Mouse (Mus musculus) kidney, postnatal 0 days (tissue): Measurements from ENCODE around the gene Med15. TPM values are rescaled to one million over a fixed set of nuclear protein-coding genes. Genes with fewer than 3 reads are reported as not detected.

ENCODE experiments used
- ATAC-seq: fragments of 200-750 bp; cut with Nextera tagmentation; replicated peaks from 2 replicates; pipeline ENCODE4 v1.8.0; 2017; ENCODE audit warnings: low read depth, moderate number of reproducible peaks, moderate TSS enrichment, moderate library complexity; ENCODE audit not compliant: low FRiP score
- DNase-seq: peaks from one replicate; pipeline ENCODE4 v3.0.0-alpha.2; 2016; ENCODE audit warnings: low spot score
- H3K27ac ChIP-seq: fragments of 300-500 bp; sonication (generic); 2 replicates; pipeline ENCODE4 v1.5.1; 2014; ENCODE audit warnings: mild to moderate bottlenecking
- H3K27me3 ChIP-seq: fragments of 300-500 bp; sonication (generic); 2 replicates; pipeline ENCODE4 v1.6.1; 2014; ENCODE audit warnings: low read length, mixed read lengths; ENCODE audit not compliant: insufficient read depth
- H3K36me3 ChIP-seq: fragments of 300-500 bp; sonication (generic); 2 replicates; pipeline ENCODE4 v1.6.1; 2014; ENCODE audit warnings: low read length, mixed read lengths; ENCODE audit not compliant: insufficient read depth
- H3K4me1 ChIP-seq: fragments of 300-500 bp; sonication (generic); replicated peaks from 2 replicates; pipeline ENCODE4 v1.6.1; 2014; ENCODE audit warnings: antibody characterized with exemption, low read length, mixed read lengths; ENCODE audit not compliant: insufficient read depth
- H3K4me2 ChIP-seq: fragments of 300-500 bp; sonication (generic); 2 replicates; pipeline ENCODE4 v1.6.1; 2014; ENCODE audit warnings: mild to moderate bottlenecking, low read length, moderate library complexity, mixed read lengths
- H3K4me3 ChIP-seq: fragments of 300-500 bp; sonication (generic); replicated peaks from 2 replicates; pipeline ENCODE4 v1.5.1; 2014; ENCODE audit warnings: low read depth, low read length
- H3K9ac ChIP-seq: fragments of 300-500 bp; sonication (generic); 2 replicates; pipeline ENCODE4 v1.6.1; 2014; ENCODE audit warnings: low read depth, low read length
- H3K9me3 ChIP-seq: fragments of 300-500 bp; sonication (generic); replicated peaks from 2 replicates; pipeline ENCODE4 v1.6.1; 2016; ENCODE audit warnings: low read length, inconsistent platforms, mixed read lengths
- CTCF ChIP-seq: IDR thresholded peaks from 2 replicates; pipeline ENCODE4 v1.5.1; 2016; ENCODE audit warnings: antibody characterized with exemption, low read depth, mild to moderate bottlenecking, moderate library complexity
- WGBS: fragments of 180-500 bp; shearing (Covaris S2); extraction: QIAGEN DNeasy Blood & Tissue Kit; methylation state at CpG from one replicate; pipeline ENCODE4 v1.1.7; 2014; 5-methylcytosine and 5-hydroxymethylcytosine counted together
- polyA plus RNA-seq: library from polyadenylated mRNA; unstranded; fragments of >200 nt; fragmentation: Nextera tagmentation; extraction: Ambion mirVana; gene quantifications from 2 replicates; pipeline ENCODE4 v1.2.1, GENCODE M21; 2015

The Med15 gene
- polyA plus RNA-seq, 1 experiment from 2014 or later, result 29.4 TPM

DNA sequence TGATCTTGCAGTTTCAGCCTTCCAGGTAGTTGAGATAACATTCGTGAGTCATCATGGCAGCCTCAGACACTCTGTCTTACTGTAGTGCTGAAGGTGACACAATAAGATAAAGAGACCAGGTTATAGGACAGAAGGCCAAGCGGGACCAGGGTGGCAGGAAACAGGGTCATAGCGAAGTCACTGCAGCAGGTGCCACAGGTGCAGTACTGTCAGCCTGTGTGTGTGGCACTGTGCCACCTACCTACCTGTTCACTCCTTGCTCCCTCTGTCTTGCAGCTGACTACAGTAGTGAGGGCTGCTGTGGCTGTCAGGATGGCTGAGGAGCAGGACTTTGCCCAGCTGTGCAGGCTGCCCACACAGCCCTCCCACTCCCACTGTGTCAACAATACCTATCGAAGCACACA lies 31.4 kb upstream of the Med15 start:
- H3K27ac ChIP-seq, result no peak overlapping the region
- peaks cover 12% of the 10 kb centered on the region for H3K36me3 ChIP-seq
- no peak overlapping the region for H3K9ac ChIP-seq
- H3K4me1 ChIP-seq, result peaks cover 9% of the 10 kb centered on the region
- 75% methylated on average over 4 of the region's 4 CpGs for WGBS
- H3K4me3 ChIP-seq, result no peak overlapping the region
- no peak for TF ChIP-seq CTCF
- no peaks in the 10 kb centered on the region for H3K27me3 ChIP-seq
- no peaks in the 10 kb centered on the region for H3K9me3 ChIP-seq
- H3K4me2 ChIP-seq, result no peak overlapping the region
- no peak for ATAC-seq
- DNase-seq, result peak; percentile 19

DNA sequence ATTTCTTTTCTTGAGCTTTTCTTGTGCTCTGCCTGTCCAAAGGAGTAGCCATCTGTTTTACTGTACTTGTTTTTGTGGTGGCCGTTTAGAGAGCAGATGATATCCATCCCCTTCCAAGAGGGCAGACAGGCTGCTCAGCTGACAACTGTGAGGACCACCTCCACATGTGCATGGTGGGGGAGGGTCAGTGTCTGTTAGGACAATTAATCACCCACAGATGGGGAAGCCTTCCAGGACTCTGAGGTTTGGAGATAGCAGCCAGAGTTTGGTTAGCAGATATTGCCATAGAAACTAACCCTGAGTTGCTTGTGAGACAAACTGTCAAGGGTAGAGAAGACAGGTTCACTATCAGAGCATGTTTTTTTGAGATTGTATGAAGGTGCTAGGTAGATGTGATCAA lies 28.4 kb upstream of the Med15 start:
- H3K9ac ChIP-seq, result no peak overlapping the region
- H3K4me1 ChIP-seq, result peaks cover 9% of the 10 kb centered on the region
- WGBS, result 40% methylated on average over 1 of the region's 1 CpGs
- no peak for TF ChIP-seq CTCF
- DNase-seq (peak; percentile 53), ATAC-seq (no peak)
- no peaks in the 10 kb centered on the region for H3K9me3 ChIP-seq
- H3K4me3 ChIP-seq, result no peak overlapping the region
- no peaks in the 10 kb centered on the region for H3K27me3 ChIP-seq
- H3K27ac ChIP-seq, result no peak overlapping the region
- peaks cover 4% of the 10 kb centered on the region; the same call in 1 of the 2 replicates for H3K36me3 ChIP-seq
- H3K4me2 ChIP-seq, result peak overlapping the region; percentile 11; the same call in 1 of the 2 replicates

DNA sequence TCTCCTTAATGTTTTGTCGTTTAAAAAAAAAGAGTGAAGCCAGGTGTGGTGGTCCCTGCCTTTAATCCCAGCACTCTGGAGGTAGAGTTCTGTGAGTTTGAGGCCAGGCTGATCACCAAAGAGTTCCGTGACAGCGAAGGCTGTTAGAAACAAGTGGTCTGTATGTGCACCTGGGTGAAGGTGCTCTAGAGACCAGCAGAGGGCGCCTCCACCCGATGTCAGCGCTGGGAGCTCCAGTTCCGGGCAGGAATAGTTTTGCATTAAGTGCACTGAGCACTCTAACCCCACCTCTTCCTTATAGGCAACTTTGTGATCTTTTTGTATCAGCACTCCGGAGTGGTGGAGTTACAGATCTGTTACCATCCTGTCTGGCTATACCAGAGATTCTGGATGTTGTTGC lies 28.0 kb upstream of the Med15 start:
- no peaks in the 10 kb centered on the region for H3K36me3 ChIP-seq
- peak; percentile 80 for DNase-seq
- peak overlapping the region; percentile 52; the same call in 1 of the 2 replicates for H3K4me3 ChIP-seq
- no peak overlapping the region for H3K9ac ChIP-seq
- H3K4me1 ChIP-seq, result peaks cover 9% of the 10 kb centered on the region
- peak; percentile 70 for TF ChIP-seq CTCF
- H3K4me2 ChIP-seq, result peak overlapping the region; percentile 87
- no peak; the same call in 1 of the 2 replicates for ATAC-seq
- H3K27ac ChIP-seq, result no peak overlapping the region
- 38% methylated on average over 8 of the region's 8 CpGs for WGBS
- no peaks in the 10 kb centered on the region for H3K9me3 ChIP-seq
- no peaks in the 10 kb centered on the region for H3K27me3 ChIP-seq

DNA sequence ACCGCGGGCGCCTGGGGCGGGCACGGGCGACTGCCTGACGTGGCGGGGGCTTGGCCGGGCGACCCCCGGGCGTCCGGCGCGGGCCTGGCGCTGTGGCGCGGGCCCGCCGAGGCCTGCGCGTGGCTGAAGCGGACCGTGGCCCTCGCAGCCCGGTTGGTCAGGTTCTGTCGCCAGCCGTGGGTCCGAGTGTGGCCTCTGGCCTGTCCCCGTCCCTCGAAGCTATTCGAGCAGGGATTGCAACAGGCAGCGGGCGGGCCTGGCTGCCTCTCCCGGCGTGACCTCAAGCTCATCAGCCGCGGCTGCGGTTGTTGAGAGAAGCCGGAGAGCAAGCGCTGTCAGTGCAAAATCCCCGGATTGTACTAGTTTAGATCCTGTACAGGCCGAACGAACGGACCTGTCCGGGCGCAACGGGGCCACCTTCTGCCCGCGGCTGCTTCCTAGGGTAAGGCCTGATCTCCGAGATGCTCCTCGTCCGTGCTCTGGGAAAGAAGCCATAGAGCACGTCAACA lies 27.2 kb upstream of the Med15 start:
- Histone ChIP-seq H3K4me3 (peak overlapping the region; percentile 52), H3K4me1 (peaks cover 9% of the 10 kb centered on the region), H3K27me3 (no peaks in the 10 kb centered on the region), H3K36me3 (no peaks in the 10 kb centered on the region), H3K27ac (peak overlapping the region; percentile 82), H3K4me2 (peak overlapping the region; percentile 87), H3K9me3 (no peaks in the 10 kb centered on the region), H3K9ac (peak overlapping the region; percentile 77)
- WGBS, result under 1% methylated on average over 53 of the region's 54 CpGs
- ATAC-seq (peak; percentile 63), DNase-seq (peak; percentile 51)
- TF ChIP-seq CTCF, result no peak

DNA sequence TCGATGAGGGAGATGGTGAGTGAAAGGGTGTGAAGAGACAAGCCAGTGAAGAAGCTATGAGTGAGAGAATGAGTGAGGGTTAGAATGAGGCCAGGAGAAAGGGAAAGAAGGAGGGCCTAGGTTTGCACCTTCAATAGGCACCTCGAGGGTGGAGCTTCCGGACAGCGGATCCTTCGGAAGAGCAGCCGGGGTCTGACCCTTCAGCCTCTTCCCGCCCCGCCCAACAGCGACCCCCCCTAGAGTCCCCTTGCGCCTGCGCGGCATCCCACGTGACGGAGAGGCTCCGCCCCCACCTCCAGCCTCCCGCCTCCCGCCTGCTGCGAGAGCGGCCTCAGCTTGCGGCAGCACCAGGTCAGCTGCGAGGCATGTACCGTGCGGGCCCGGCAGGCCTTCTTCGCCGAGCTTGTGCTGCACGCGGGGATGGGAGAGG lies 26.7 kb upstream of the Med15 start, which contains the start of gene Klhl22:
Gene Klhl22, plus strand, starts transcription at position 275 of the 430 bp plus-strand sequence.
- peak within 1 kb of the TSS; percentile 52 for H3K4me3 ChIP-seq
- H3K36me3 ChIP-seq, result no peaks in the 10 kb centered on the region
- no peaks in the 10 kb centered on the region for H3K9me3 ChIP-seq
- peak within 1 kb of the TSS; percentile 77 for H3K9ac ChIP-seq
- peak within 1 kb of the TSS; percentile 87 for H3K4me2 ChIP-seq
- DNase-seq (peak; percentile 92), ATAC-seq (peak; percentile 91)
- H3K4me1 ChIP-seq, result peaks cover 9% of the 10 kb centered on the region
- 2% methylated on average over 24 of the region's 28 CpGs for whole genome bisulfite sequencing
- no peaks in the 10 kb centered on the region for H3K27me3 ChIP-seq
- peak; percentile 19; the same call in 1 of the 2 replicates for TF ChIP-seq CTCF
- H3K27ac ChIP-seq, result peak within 1 kb of the TSS; percentile 82

DNA sequence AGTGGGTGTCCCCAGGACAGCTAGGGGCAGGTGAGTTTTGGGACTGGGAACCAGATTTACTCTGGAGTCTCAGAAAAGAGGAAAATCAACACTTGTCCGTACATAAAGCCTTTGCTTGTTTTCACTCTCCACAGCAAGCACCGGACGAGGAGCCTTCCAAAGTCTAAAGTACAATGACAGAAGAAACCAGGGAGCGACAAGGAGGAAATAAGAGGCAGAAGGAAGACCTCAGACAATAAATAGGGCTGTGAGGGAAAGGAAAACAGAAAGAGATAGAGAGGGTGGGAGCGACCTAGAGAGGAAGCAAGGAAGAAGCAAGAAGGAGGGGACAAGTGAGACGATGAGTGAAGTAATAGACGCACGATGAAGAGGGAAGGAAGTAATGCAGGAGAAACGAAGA lies 26.2 kb upstream of the Med15 start:
- TF ChIP-seq CTCF, result no peak
- DNase-seq (no peak), ATAC-seq (no peak; the same call in 1 of the 2 replicates)
- H3K4me1 ChIP-seq, result peaks cover 9% of the 10 kb centered on the region
- H3K9ac ChIP-seq, result 0 out of 2 replicates have a peak overlapping the region, but pooled peaks have one; percentile 0
- no peaks in the 10 kb centered on the region for H3K9me3 ChIP-seq
- H3K4me2 ChIP-seq, result peak overlapping the region; percentile 87
- 39% methylated on average over 9 of the region's 9 CpGs for WGBS
- no peaks in the 10 kb centered on the region for H3K36me3 ChIP-seq
- H3K27me3 ChIP-seq, result no peaks in the 10 kb centered on the region
- peak overlapping the region; percentile 52 for H3K4me3 ChIP-seq
- peak overlapping the region; percentile 82; the same call in 1 of the 2 replicates for H3K27ac ChIP-seq

DNA sequence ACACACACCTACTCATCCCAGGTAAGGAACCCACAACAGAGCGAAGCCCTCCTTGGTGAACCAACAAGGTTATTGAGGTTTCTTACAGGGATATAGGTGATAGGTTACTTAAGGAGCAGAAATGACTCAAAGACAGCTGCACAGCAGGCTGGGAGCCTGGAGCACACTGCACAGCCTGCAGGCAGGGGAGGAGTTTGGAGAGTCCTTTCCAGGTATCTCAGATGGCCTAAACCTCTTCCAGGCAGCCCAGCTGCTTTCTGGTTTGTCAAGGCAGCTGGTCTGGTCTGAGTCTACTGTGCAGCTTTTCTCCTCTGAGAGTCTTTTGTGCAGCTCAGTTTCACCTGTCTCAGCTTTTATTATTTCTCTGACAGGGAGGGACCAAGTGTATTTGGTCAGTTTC lies 25.1 kb upstream of the Med15 start:
- H3K9ac ChIP-seq, result no peak overlapping the region
- H3K27ac ChIP-seq, result no peak overlapping the region
- no peaks in the 10 kb centered on the region for H3K9me3 ChIP-seq
- TF ChIP-seq CTCF, result no peak
- H3K4me3 ChIP-seq, result no peak overlapping the region
- ATAC-seq (no peak), DNase-seq (no peak)
- no peaks in the 10 kb centered on the region for H3K36me3 ChIP-seq
- H3K4me2 ChIP-seq, result no peak overlapping the region
- WGBS, result 93% methylated on average over 1 of the region's 1 CpGs
- H3K4me1 ChIP-seq, result peaks cover 9% of the 10 kb centered on the region
- H3K27me3 ChIP-seq, result no peaks in the 10 kb centered on the region
